Mouse (Mus musculus) heart, postnatal 36 days (tissue): ENCODE measurements at regions not wholly inside any gene's neighbourhood (a gene's known extent, or its start where the extent isn't known, plus 50 kb on each side); places are given as distances from the start of the nearest gene placed in this dataset.
A peak's percentile ranks its signal among the peaks of the same experiment; 100 is the strongest.

Experiments
- DNase-seq, 2 experiments: peaks; one replicate each; pipeline ENCODE4 v3.0.0; 2021 to 2022
- intact Hi-C: fragments of 180-260 bp; cut with DNase I; formaldehyde crosslinking; loops from one replicate; pipeline ENCODE4 v1.15.1; 2025

DNA sequence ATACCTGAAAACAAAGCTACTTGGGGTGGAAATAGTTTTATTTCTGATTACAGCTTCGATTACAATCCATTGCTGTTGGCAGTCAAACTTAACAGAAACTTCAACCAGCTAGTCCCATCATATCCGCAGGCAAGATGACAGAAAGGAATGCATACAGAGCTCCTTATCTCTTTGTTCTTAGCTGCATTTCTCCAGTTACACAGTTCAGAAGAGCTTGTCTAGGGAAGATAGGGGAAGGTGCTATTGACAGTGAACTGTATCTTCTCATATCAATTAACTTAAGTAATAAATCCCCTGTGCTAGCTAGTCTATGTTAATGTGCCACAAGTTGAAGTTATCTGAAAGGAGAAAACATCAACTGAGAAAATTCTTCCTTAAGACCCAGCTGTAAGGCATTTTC, 374.8 kb downstream of the Ptprc start:
- intact Hi-C loops, result no loop called here
- no peak for DNase-seq

DNA sequence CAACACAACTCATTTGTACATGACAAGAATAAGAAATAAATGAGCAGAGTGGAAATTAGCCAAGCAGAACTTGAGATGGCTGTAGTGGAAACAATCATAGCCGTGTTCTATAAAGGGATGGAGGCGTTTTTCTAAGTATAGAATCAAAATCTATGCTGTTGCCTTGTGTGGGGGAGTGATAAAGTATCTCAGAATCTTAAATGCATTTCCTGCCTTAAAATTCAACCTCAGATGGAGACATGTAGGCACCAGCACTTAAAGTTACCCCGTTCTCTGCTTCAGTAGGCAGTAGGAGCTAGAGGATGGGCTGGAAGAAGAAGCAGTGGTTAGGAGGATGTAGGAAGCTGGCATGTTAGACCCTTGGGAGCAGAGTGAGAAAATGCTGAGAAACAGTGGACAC, 386.7 kb downstream of the Ptprc start:
- DNase-seq, result no peak
- intact Hi-C loops, result no loop called here

DNA sequence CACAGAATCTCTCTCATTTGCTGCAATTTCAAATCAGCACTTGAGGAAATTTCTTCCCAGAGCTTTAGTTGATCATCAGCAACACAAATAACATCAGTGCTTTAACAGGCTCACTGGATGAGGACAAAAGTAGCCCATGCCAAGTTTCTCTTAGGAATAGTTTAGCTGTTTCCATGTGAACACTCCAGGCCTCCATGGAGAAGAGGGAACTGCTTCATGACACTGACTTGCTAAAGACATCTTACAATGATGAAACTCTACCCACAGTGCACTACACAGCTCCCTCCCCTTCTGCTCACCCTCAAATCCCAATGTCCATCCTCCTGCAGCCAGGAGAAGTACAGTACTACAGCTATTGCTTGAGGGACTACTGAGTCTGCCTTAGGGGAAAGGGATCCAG, 388.9 kb downstream of the Ptprc start:
- DNase-seq, result no peak
- intact Hi-C loops, result no loop called here

DNA sequence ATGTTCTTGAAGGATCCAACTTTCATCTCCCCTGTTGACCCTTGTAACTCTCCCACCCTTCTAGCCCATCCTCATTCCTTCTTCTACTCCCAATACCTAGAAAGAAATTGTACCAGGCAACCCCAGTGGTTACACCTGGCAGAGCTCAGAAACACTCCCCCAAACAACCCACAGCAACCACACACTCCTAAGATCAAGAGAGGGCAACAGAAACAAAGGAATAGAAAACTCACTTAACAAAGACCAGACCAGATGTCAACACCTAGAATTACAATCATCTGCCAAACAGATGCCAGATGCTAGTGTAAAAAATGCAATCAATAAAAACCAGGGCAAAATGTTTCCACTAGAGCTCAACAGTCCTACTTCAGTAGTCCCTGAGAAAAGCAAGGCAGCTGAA, 400.9 kb downstream of the Ptprc start:
- intact Hi-C loops, result no loop called here
- no peak for DNase-seq

DNA sequence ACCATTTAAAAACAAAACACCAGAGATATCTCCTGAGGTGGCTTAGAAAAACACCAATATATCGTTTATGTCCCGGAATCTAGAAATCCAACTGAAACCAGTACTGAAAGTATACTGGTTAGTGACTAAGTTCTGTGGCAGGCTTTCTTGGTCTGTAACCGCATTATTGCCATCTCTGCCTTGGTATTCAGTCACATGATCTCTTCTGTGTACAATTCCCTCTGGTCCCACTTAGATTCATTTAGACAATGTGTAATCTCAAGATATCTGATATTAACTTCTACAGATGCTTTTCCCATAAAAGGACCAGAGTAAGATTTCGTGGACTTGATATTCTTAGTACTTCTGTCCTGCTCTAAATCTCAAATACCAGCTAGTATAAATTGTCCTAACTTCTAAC, 414.7 kb downstream of the Ptprc start:
- intact Hi-C loops, result no loop called here

DNA sequence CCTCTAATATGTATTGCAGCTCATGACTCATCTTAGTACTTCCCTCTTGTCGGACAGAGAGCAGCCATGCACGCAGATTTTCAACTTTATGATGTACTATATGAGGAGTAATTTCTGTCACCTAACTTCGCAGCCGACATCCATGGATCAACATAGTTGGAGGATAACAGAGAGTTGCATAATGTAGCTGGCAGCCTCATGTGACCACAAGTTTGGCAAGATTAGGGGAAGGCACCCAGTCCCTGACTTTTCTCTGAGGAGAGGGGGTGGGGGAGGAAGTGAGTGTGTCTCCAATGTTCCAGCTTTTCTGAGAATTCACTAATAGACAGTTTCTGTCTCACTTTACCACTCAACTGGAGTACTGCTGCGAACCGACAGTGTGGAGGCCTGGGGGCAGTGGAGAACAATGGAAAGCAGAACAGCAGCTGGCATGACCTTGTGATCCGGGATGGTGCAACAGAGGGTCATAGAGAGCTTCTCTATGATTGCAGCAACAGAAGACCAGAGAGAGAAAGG, 424.0 kb downstream of the Ptprc start:
- peak; percentile 2 for DNase-seq
- intact Hi-C loops, result no loop called here

More for the DNA sequence above, 414.7 kb downstream of the Ptprc start:
- DNase-seq, result no peak

DNA sequence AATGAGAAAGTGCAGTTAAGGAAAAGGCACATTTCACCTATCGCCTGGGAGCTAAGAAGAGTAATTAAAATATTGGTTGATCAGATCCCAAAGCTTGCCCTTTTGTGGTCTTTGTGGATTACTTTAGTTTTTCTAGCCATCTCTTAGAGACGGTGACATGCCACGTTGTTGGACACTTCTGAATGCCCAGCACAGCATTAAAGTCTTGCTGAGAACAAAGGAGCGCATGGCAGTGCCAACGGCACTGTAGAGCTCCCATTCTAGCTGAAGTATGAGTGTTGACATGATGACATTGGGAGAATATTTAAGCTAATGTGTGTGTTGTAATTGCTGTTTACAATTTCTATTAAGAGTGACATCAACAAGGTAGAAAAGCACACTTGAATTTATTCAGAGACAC, 424.6 kb downstream of the Ptprc start:
- intact Hi-C loops, result no loop called here
- no peak for DNase-seq

DNA sequence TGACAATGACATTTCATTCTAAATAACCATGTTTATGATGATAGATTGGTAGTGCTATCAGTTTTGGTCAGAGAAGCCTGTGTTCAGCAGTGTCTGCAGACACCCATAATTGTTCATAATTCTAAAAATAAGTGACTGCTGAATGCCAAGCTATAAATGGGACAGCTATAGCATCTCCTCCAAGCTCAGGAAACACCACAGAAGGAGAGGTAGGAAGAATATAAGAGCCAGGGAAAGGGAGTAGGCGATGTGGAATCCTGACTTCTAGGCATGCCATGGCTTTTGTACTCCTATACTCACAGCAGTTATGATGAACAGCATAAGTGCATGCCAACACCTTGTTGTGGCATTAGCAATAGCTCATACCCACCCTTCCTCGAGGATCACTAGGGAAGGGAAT, 429.4 kb downstream of the Ptprc start:
- no peak for DNase-seq
- intact Hi-C loops, result no loop called here

DNA sequence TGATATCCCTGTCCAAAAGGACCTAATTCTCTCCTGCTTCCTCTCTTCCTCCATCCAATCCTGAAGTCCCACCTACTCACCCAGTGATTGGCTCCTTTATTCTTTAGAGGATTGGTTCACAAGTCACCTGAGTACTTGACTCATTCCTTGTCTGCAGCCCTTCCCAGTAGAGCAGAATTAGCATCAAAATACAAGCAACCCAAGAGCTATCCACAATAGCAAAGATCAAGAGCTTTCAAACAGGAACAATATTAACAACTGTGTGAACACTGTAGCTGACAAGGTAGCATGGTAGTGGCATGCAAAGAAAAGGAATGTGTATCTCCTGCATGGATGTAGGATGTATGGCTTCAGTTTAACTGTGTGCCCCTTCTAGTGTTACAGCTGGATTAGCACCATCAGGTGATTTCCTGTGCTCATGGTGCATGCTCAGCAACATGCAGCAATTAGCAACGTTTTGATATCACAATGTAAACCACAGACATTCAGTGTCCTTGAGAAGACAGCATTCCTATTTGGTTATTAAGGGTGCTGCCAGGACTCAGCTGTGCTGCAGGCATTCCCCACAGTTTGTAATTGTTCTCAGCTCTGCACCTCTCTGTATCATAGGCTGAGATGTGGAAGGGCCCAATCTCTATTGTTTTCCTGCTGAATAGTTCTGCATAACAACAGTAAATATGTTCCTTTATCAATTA, 437.2 kb downstream of the Ptprc start:
- no peak for DNase-seq
- intact Hi-C loops, result no loop called here

DNA sequence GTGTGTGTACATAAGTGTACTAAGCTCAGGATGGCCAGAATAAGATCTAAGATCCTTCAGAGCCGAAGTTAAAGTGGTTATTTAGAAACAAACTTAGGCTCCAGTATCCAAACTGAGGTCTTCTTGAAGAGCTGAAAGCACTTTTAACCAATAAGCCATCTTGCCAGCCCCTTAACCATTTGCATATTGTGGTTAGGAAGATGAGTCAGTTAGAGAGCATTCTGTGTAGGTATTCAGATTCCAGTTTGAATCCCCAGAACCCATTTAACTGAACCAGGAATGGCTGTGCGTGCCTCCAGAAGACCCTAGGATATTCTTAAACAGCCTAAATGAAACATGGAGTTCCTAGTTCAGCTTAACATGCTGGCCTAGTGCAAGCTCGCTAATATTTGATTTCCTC, 471.6 kb downstream of the Ptprc start:
- intact Hi-C loops, result no loop called here
- no peak for DNase-seq

DNA sequence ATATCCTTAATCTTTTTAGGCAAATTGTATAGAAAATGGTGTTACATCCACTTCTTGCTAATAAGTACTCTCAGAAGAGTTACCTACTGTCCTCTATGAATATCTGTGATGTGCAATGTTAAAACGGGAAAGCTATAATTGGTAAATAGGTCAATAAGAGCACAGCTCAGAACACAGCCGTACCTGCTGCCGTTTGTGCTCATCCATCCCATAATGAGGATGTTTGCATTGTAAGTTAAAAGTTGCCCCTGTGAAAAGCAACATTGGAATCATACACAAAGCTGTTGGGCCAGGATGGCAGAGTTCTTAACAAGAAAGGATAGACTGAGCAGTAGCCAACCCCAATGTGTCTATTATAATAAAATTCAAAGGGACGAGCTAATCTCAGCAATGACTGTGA, 476.6 kb downstream of the Ptprc start:
- intact Hi-C loops, result no loop called here
- DNase-seq, result no peak

DNA sequence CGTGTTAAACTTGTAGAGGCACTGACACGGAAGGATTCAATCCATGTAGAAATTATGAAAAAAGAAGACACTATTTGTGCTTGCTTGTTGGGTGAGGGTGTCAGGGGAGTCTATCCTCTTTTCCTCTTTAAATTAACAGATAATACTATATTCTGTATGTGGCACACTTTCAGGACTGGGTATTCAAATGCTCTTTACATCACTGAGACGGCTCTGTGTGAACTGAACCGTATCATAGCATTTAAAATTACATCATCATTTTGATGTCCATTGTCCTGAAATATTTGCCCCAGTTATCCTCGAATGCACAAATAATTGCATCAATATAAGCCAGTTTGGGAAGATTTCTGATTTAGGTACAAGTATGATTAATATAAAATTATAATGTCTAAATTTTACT, 478.2 kb downstream of the Ptprc start:
- DNase-seq, result no peak

DNA sequence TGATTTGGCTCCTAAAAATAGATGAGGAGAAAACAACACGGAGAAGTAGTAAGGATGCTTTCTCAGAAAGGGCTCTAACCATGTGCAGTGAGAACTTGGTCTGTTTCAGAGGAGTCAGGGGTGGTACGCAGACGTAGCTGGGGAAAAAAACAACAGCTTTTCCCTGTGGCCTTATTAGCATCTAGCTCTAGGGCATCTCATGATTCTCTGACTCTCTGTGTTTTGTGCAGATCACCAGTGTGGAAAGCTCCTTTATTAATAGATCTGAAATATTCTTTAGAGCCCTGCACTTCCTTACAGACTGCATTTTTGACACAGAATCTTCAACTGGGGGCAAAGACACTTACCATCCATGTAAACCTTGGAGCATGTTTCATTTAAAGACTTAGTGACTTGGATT, 478.7 kb downstream of the Ptprc start:
- no peak for DNase-seq
- intact Hi-C loops, result no loop called here

More for the DNA sequence above, 478.2 kb downstream of the Ptprc start:
- intact Hi-C loops, result no loop called here

DNA sequence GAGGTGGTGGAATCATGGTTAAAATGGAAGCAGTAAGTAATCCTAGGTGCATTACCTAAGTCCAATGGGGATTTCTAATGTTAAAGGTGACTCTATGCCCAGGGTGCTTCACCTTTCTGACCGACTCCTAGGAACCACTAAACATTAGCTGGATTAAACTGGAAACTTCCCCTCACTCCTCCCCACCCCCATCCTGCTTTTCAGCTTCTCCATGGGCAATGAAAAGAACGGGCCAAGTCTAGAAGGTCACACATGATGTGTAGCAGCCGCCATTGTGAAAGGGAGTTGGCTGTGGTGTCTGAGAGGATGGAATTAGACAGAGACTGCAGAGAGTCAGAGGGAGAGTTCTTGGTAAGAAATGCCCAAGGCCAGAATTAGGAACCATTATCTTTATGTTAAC, 479.8 kb downstream of the Ptprc start:
- no peak for DNase-seq

DNA sequence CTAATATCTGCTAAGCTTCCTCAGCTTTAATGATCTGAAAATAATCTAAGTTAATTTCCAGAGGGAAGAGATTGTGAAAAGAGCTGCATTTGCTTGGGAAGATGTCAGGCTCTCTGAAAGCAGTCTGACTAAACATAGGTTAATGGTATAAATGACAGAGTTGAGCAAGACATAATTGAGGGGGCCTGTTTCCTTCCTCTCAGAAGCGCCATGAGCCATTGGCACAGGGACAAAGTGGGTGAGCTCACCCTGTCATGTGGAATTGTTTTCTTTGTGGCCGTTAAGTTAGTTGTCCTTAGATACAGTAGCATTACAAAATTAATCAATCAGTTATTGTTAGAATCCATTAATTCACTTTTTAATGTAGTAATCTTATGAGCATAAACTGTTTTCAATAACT, 483.0 kb downstream of the Ptprc start:
- no peak for DNase-seq
- intact Hi-C loops, result no loop called here

More for the DNA sequence above, 479.8 kb downstream of the Ptprc start:
- intact Hi-C loops, result no loop called here

DNA sequence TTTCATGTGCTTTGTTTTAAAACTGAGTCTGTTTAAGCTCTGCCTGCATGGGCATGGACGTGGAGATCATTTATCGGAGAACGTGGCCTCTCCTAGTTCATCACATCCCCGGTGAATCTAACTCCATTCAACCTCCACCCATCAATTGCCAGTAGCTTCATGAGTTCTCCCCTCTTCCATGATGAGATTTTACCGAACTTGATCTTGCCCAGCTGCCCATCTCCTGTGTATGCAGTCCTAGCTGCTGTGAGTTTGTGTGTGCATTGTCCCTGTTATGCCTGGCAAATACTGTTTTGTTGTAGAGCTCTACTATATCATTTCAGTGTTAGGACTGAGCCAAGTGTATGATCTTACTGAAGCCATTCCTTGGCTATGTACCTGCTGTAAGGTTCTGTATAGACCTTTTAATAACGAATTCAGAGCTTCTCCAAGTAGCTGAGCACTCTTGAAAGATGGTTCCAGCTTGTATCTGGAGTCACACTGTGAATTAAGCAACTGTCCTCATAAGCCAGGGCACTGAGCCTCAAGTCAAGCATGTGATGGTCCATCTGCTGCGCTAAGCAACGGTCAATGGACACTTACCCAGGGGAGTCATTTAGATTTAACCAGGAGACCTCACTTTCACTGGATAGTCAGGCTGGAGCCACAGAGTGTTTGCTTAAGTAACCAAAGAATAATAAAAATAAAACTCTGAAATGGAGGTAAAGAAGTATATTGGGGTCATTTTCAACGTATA, 484.5 kb downstream of the Ptprc start:
- DNase-seq, result no peak
- intact Hi-C loops, result no loop called here

DNA sequence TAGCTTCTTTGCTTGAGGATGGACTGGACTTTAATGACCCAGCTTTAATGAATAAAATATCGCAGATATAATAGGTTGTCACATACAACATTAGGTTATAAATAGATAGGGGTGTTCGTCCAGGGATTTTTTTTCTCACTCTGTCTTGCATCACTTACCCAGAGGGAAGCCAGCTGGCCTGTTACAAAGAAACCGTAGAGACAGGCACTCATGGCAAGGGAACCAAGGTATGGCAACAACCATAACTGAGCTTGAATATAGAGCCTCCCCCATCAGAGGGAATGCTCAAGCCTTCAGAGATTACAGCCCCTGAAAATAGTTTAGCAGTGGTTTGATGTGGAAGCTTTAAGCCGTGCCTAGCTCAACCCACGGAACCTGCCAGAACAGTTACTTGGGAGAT, 504.9 kb downstream of the Ptprc start:
- intact Hi-C loops, result no loop called here
- peak in 1 of 2 experiments; percentile 21 for DNase-seq

DNA sequence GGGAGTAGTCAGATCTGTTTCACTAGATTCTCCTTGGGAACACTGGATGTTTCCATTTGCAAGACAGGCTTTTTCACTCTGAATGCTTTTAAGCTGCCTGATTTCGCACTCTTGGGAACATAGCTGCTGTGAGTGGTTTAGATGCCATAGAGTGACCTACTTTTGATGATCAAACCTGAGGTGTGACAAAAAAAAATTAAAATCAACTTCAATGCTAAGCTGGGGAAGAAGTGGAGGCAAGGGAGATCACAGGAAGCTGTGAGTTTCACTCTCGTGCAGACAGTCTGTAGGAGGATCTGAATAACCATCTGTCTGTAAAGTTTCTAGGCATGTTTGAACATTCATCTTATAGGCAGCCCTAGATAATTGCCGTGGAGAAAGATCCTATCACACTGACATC, 505.7 kb downstream of the Ptprc start:
- intact Hi-C loops, result no loop called here

DNA sequence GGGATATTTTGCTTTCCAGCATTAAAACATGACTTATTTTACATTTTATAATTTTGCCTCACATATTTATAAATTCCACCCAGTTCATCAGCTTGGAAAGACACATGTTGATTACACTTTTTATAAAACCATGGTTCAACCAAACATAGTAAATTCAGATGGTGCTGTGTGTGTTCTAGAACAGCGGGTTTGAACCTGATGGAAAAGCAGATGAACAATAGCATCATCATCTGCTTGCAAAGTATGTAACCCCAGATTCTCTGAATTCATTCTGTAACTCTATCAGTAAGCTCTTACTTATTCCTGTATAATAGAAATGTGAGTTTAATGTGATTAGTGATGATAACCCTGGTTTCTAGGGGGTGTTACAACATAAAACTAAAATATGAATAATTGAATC, 517.4 kb downstream of the Ptprc start:
- intact Hi-C loops, result loop anchor here (5.0 kb wide), 1 partner anchor 244 kb away; no protein-coding TSS in a partner anchor
- DNase-seq, result no peak

More for the DNA sequence above, 505.7 kb downstream of the Ptprc start:
- DNase-seq, result no peak

DNA sequence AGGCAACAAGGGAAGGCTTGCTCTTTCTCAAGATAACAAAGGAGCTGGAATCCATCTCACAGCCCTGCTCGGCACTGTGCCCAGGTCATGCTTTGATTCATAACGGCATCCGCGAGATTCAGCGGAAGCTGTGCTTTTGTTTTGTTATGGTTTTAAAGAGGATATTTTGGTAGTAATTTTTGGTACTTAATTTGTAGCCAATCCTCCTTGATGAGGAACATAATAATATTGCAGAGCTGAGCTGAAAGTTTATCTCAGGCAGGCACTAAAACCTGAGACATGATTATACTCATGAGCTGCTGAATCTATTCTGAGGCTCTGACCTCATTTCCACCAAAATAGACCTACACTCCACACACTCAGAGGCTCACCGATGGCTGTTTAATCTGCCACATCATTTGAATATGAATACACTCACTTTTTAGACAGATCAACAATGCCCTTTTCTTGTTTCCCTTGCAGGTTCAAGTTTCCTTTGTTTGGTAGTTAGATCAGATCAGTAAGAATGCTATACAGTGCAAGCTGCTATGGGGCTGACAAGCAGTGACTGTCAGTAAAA, 518.5 kb downstream of the Ptprc start:
- DNase-seq, result peak; percentile 73 to 74
- intact Hi-C loops, result loop anchor here (2.0 to 5.0 kb wide), 2 partner anchors 66 to 245 kb away; no protein-coding TSS in a partner anchor

DNA sequence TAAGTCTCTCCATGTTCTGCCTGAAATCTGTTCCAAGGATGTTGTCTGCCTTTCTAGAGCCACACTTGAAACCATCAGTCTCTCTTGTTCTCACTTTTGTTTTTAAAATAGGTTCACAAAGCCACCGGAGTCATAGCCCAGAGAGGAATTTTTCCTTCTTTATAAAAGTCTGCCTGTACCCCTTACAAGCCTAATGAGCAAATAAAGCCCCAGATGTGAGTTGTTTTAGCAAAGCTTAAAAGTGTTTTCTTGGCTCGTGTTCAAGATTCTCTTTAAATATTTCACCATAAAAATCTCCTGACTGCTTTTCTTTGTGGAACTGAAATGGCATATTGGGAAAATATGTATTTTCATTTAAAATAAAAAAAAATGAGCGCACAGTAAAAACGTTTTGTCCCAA, 521.3 kb downstream of the Ptprc start:
- DNase-seq, result no peak
- intact Hi-C loops, result no loop called here

DNA sequence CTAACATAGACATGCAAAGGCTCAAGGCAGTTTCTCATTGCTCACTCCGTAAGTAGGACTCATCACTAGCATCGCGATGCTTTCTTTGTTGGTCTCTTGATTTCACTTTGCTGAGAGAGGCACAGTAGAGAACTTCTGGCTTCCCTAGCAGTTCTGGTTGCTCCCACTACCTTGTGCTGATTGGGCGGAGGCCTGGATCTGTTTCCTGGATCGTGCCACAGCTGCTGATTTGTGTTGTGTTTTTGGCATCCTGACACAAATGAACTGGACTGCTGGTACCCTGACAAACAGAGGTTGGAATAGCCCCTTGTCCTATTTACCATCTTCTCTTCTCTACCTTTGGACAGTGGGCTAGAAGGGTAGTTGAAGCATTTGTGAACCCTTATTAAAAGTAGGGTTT, 522.0 kb downstream of the Ptprc start:
- intact Hi-C loops, result no loop called here

More for the DNA sequence above, 522.0 kb downstream of the Ptprc start:
- DNase-seq, result no peak
